Mouse (Mus musculus): ENCODE data around the gene Olfr1204.

Gene Olfr1204

GRCm38 (mm10) chr2:88848992-88849391, at the start of gene Olfr1204:
Gene Olfr1204 (plus strand): TSS chr2:88849292.
- no peak for DNase-seq (ENCODE audit: low read depth)

GRCm38 (mm10) chr2:88814196-88814595, 34.9 kb upstream of the Olfr1204 start, which contains the start of gene Olfr1202:
Gene Olfr1202 (plus strand): TSS chr2:88814496.
- no peak for DNase-seq (ENCODE audit: low read depth)

- no peak for DNase-seq (ENCODE audit: low read depth)
These were observed 19.7 kb upstream of the Olfr1204 start, which contains the start of gene Olfr1205 for GRCm38 (mm10) chr2:88829437-88829836. Gene Olfr1205 (plus strand): TSS chr2:88829737.

GRCm38 (mm10) chr2:88838477-88838876, 10.6 kb upstream of the Olfr1204 start:
- no peak for DNase-seq (ENCODE audit: low read depth)

GRCm38 (mm10) chr2:88862931-88863330, 13.8 kb downstream of the Olfr1204 start, which contains the start of gene Olfr1206:
Gene Olfr1206 (plus strand): TSS chr2:88863231.
- no peak for DNase-seq (ENCODE audit: low read depth)

GRCm38 (mm10) chr2:88902211-88902610, 53.1 kb downstream of the Olfr1204 start, which contains the start of gene Olfr1208:
Gene Olfr1208 (minus strand): TSS chr2:88902311.
- no peak for DNase-seq (ENCODE audit: low read depth)

Data from fibroblast of lung, adult 2 months (primary cell).